Mouse (Mus musculus): ENCODE measurements around the gene Gnat2. TPM values are rescaled to one million over a fixed set of nuclear protein-coding genes. Genes with fewer than 3 reads are reported as not detected.
A peak's percentile ranks its signal among the peaks of the same experiment; 100 is the strongest.

The Gnat2 gene
- polyA plus RNA-seq, 1 experiment from 2014 or later, result 0.61 TPM

GRCm38 (mm10) chr3:108069231-108069870, 23.2 kb upstream of the Gnat2 start:
- WGBS, result 59% methylated on average over 13 of the region's 13 CpGs
- Histone ChIP-seq H3K27ac (replicated peaks) (no peak overlapping the region), H3K4me3 (replicated peaks) (no peak overlapping the region), H3K4me1 (peaks cover 6% of the 10 kb centered on the region; the same call in 1 of the 2 replicates), H3K4me2 (replicated peaks) (no peak overlapping the region), H3K9ac (no peak overlapping the region), H3K9me3 (replicated peaks) (no peaks in the 10 kb centered on the region), H3K27me3 (no peaks in the 10 kb centered on the region), H3K36me3 (peaks cover 4% of the 10 kb centered on the region)
- no peak for ATAC-seq (ENCODE audit: insufficient number of reproducible peaks, low FRiP score, low TSS enrichment, low read depth)

GRCm38 (mm10) chr3:108070295-108071293, 22.0 kb upstream of the Gnat2 start:
- Histone ChIP-seq H3K27me3 (no peaks in the 10 kb centered on the region), H3K4me3 (replicated peaks) (no peak overlapping the region), H3K9me3 (replicated peaks) (no peaks in the 10 kb centered on the region), H3K9ac (no peak overlapping the region), H3K36me3 (peaks cover 16% of the 10 kb centered on the region), H3K4me2 (replicated peaks) (no peak overlapping the region), H3K27ac (replicated peaks) (no peak overlapping the region), H3K4me1 (peaks cover 6% of the 10 kb centered on the region; the same call in 1 of the 2 replicates)
- whole genome bisulfite sequencing, result 68% methylated on average over 10 of the region's 10 CpGs
- no peak for ATAC-seq (ENCODE audit: insufficient number of reproducible peaks, low FRiP score, low TSS enrichment, low read depth)

GRCm38 (mm10) chr3:108072983-108073569, 19.5 kb upstream of the Gnat2 start:
- H3K36me3 ChIP-seq, result peaks cover 39% of the 10 kb centered on the region
- H3K9ac ChIP-seq, result no peak overlapping the region

DNA sequence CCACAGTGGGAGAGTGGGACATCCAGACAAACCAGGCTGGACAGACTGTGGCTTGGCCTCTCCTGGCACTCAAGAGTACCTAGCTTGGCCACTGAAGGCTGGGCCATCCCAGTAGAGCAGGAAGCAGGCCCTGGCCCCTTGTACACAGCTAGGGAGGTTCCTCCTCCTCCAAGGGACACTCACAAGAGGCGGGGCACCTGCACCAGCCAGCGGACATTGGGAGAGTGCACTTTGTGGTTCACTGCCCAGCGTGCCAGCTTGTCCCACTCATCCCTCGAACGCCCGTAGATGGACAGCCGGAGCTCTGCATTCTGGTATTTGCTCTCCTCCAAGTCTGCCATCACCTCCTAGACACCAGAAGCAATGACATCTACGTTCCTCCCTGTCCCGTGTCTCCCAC, 15.8 kb upstream of the Gnat2 start:
- Histone ChIP-seq H3K9me3 (replicated peaks) (no peaks in the 10 kb centered on the region), H3K4me3 (replicated peaks) (no peak overlapping the region), H3K36me3 (peaks cover 67% of the 10 kb centered on the region), H3K27ac (replicated peaks) (no peak overlapping the region), H3K4me1 (peaks cover 5% of the 10 kb centered on the region), H3K4me2 (replicated peaks) (no peak overlapping the region), H3K9ac (no peak overlapping the region), H3K27me3 (no peaks in the 10 kb centered on the region)
- ATAC-seq (ENCODE audit: insufficient number of reproducible peaks, low FRiP score, low TSS enrichment, low read depth), result no peak
- 91% methylated on average over 9 of the region's 9 CpGs for WGBS

More at GRCm38 (mm10) chr3:108072983-108073569, 19.5 kb upstream of the Gnat2 start:
- 74% methylated on average over 10 of the region's 10 CpGs for WGBS
- Histone ChIP-seq H3K27me3 (no peaks in the 10 kb centered on the region), H3K9me3 (replicated peaks) (no peaks in the 10 kb centered on the region), H3K27ac (replicated peaks) (no peak overlapping the region), H3K4me1 (peaks cover 6% of the 10 kb centered on the region; the same call in 1 of the 2 replicates), H3K4me2 (replicated peaks) (no peak overlapping the region), H3K4me3 (replicated peaks) (no peak overlapping the region)
- ATAC-seq (ENCODE audit: insufficient number of reproducible peaks, low FRiP score, low TSS enrichment, low read depth), result no peak

GRCm38 (mm10) chr3:108081681-108082080, 10.9 kb upstream of the Gnat2 start:
- no peaks in the 10 kb centered on the region for H3K9me3 ChIP-seq (replicated peaks)
- no peak for ATAC-seq (ENCODE audit: insufficient number of reproducible peaks, low FRiP score, low TSS enrichment, low read depth)
- 0 out of 2 replicates have a peak overlapping the region, but pooled peaks have one; percentile 17 for H3K27ac ChIP-seq (replicated peaks)
- H3K4me2 ChIP-seq (replicated peaks), result no peak overlapping the region
- no peak overlapping the region for H3K4me3 ChIP-seq (replicated peaks)
- peaks cover 50% of the 10 kb centered on the region for H3K4me1 ChIP-seq
- no peaks in the 10 kb centered on the region for H3K27me3 ChIP-seq
- no peak overlapping the region for H3K9ac ChIP-seq
- H3K36me3 ChIP-seq, result peaks cover 40% of the 10 kb centered on the region
- 57% methylated on average over 4 of the region's 4 CpGs for WGBS

- no peaks in the 10 kb centered on the region for H3K27me3 ChIP-seq
- no peak overlapping the region for H3K4me2 ChIP-seq (replicated peaks)
- H3K9me3 ChIP-seq (replicated peaks), result no peaks in the 10 kb centered on the region
- peaks cover 57% of the 10 kb centered on the region for H3K4me1 ChIP-seq
- no peak for ATAC-seq (ENCODE audit: insufficient number of reproducible peaks, low FRiP score, low TSS enrichment, low read depth)
- 72% methylated on average over 1 of the region's 1 CpGs for WGBS
- no peak overlapping the region for H3K9ac ChIP-seq
- no peak overlapping the region for H3K4me3 ChIP-seq (replicated peaks)
- peaks cover 33% of the 10 kb centered on the region for H3K36me3 ChIP-seq
- no peak overlapping the region for H3K27ac ChIP-seq (replicated peaks)
Measured at GRCm38 (mm10) chr3:108082251-108082875, 10.2 kb upstream of the Gnat2 start.

DNA sequence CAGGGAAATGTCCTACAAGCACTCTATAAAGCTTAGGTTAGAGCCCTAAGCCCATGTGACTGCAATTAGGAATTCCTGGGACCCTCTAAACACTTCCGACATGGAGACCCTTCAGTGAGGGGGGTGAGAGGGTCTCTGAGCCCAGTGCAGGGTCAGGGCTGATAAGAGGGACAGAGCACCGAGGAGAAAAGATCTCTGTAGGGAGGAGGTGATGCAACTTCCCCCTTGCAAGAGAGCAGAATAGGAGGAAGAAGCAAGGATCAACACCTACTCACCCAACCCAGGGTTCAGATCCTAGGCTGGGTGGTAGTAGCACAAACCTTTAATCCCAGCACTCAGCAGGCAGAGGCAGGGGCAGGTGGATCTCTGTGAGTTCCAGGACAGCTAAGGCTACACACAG, 9.4 kb upstream of the Gnat2 start:
- Histone ChIP-seq H3K27ac (replicated peaks) (no peak overlapping the region), H3K9ac (no peak overlapping the region), H3K4me3 (replicated peaks) (no peak overlapping the region), H3K4me2 (replicated peaks) (no peak overlapping the region), H3K9me3 (replicated peaks) (no peaks in the 10 kb centered on the region), H3K4me1 (peaks cover 61% of the 10 kb centered on the region), H3K27me3 (no peaks in the 10 kb centered on the region), H3K36me3 (peaks cover 28% of the 10 kb centered on the region)
- ATAC-seq (ENCODE audit: insufficient number of reproducible peaks, low FRiP score, low TSS enrichment, low read depth), result no peak
- 31% methylated on average over 2 of the region's 2 CpGs for WGBS

GRCm38 (mm10) chr3:108083904-108084407, 8.6 kb upstream of the Gnat2 start:
- H3K27ac ChIP-seq (replicated peaks), result no peak overlapping the region
- 71% methylated on average over 4 of the region's 4 CpGs for WGBS
- ATAC-seq (ENCODE audit: insufficient number of reproducible peaks, low FRiP score, low TSS enrichment, low read depth), result no peak
- no peaks in the 10 kb centered on the region for H3K9me3 ChIP-seq (replicated peaks)
- no peak overlapping the region for H3K9ac ChIP-seq
- peaks cover 22% of the 10 kb centered on the region for H3K36me3 ChIP-seq
- 0 out of 2 replicates have a peak overlapping the region, but pooled peaks have one; percentile 67 for H3K4me3 ChIP-seq (replicated peaks)
- H3K27me3 ChIP-seq, result no peaks in the 10 kb centered on the region
- H3K4me1 ChIP-seq, result peaks cover 65% of the 10 kb centered on the region
- H3K4me2 ChIP-seq (replicated peaks), result peak overlapping the region; percentile 100

DNA sequence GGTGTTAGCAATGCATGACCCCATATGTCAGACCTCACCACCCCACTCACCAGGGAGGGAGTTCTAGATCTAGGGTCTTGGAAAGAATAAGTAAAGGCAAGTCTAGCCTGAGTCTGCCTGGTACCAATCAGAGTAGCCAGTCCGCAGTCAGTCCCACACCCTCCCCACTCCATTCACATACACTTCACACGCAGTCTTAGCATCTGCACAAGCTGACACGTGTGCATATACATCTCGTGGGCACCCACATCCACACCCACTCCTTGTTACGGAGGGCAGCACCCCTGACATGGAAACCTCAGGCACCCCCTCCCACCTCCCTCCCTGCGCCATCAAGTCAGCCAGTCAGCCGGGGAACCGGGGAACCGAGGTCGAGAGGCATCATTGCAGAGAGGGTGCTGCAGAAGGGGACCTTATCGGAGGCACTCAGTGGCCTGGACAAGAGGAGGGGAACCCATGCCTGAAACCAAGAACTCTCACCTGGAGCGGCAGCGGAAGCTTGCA, 7.8 kb upstream of the Gnat2 start:
- peaks cover 14% of the 10 kb centered on the region; the same call in 1 of the 2 replicates for H3K36me3 ChIP-seq
- H3K4me3 ChIP-seq (replicated peaks), result peak overlapping the region; percentile 67
- H3K27me3 ChIP-seq, result no peaks in the 10 kb centered on the region
- no peaks in the 10 kb centered on the region for H3K9me3 ChIP-seq (replicated peaks)
- 8% methylated on average over 13 of the region's 13 CpGs for WGBS
- peak overlapping the region; percentile 100 for H3K4me2 ChIP-seq (replicated peaks)
- peaks cover 74% of the 10 kb centered on the region for H3K4me1 ChIP-seq
- peak; percentile 3; the same call in 1 of the 2 replicates for ATAC-seq (ENCODE audit: insufficient number of reproducible peaks, low FRiP score, low TSS enrichment, low read depth)
- H3K9ac ChIP-seq, result peak overlapping the region; percentile 67
- H3K27ac ChIP-seq (replicated peaks), result peak overlapping the region; percentile 89

DNA sequence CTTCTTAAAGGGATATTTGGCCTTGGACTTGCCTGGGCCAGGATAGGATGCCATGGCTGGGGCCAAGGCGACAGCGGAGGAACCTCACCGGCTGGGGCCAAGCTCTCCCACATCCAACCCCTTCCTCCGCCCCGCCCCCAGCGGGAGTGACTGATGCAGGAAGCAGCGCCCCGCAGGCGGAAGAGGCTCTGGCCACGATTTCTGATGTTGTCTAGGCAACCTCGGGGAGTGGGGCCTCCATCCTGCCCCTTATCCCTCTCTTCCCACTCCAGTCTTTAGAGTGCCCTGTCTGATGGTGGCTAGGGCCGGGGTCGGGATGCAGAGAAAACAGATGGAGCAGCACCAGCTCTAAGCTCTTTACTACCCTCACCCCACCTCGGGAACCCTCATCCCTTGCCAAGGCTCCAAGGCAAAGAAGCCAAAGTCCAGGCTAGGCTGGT, 7.3 kb upstream of the Gnat2 start:
- Histone ChIP-seq H3K4me1 (peaks cover 78% of the 10 kb centered on the region), H3K9me3 (replicated peaks) (no peaks in the 10 kb centered on the region), H3K4me3 (replicated peaks) (peak overlapping the region; percentile 67), H3K9ac (peak overlapping the region; percentile 67), H3K27ac (replicated peaks) (peak overlapping the region; percentile 89), H3K27me3 (no peaks in the 10 kb centered on the region), H3K4me2 (replicated peaks) (peak overlapping the region; percentile 100), H3K36me3 (peaks cover 9% of the 10 kb centered on the region; the same call in 1 of the 2 replicates)
- ATAC-seq (ENCODE audit: insufficient number of reproducible peaks, low FRiP score, low TSS enrichment, low read depth), result peak; percentile 87
- 2% methylated on average over 14 of the region's 14 CpGs for WGBS

Measured in embryonic facial prominence, embryonic 15.5 days (tissue).